Mouse (Mus musculus) left cerebral cortex, adult 2 months (tissue): ENCODE results near the gene Bglap2. TPM values are rescaled to one million over a fixed set of nuclear protein-coding genes. Genes with fewer than 3 reads are reported as not detected.
A peak's percentile ranks its signal among the peaks of the same experiment; 100 is the strongest.
"Not testable (repeated sequence)": the region's sequence is repeated elsewhere in the genome, so short reads cannot be mapped to it uniquely, and the experiment has no call there.

Source experiments
- DNase-seq, 2 experiments: peaks; one replicate each; pipeline ENCODE4 v3.0.0; 2021 to 2022; ENCODE audit warnings: low spot score in 2 of 2, mixed read lengths in 1 of 2; ENCODE audit errors: extremely low spot score in 1 of 2
- H3K27ac ChIP-seq: fragments of 200-600 bp; 2 replicates; pipeline ENCODE4 v1.8.1; 2022
- H3K4me3 ChIP-seq: fragments of 200-600 bp; 2 replicates; pipeline ENCODE4 v1.8.1; 2022
- CTCF ChIP-seq: fragments of 200-600 bp; IDR thresholded peaks from 2 replicates; pipeline ENCODE4 v1.8.1; 2022; ENCODE audit warnings: antibody characterized with exemption, mild to moderate bottlenecking, moderate library complexity
- intact Hi-C: fragments of 180-260 bp; cut with DNase I; formaldehyde crosslinking; loops from one replicate; pipeline ENCODE4 v1.15.1; 2025
- total RNA-seq, 2 experiments: library from RNA; stranded (reverse); gene quantifications; 2 replicates each; pipeline ENCODE4 v1.2.3; 2021

Bglap2 gene
- total RNA-seq, 2 experiments from 2014 or later: 1.1 TPM; not detected in 1

GRCm38 (mm10) chr3:88375750-88376626 is 2.5 kb downstream of the Bglap2 start:
- H3K4me3 ChIP-seq, H3K27ac ChIP-seq, DNase-seq, intact Hi-C loops: not testable (repeated sequence)

- DNase-seq, H3K4me3 ChIP-seq, intact Hi-C loops, H3K27ac ChIP-seq: not testable (repeated sequence)
Observed at GRCm38 (mm10) chr3:88372643-88373042, 5.9 kb downstream of the Bglap2 start, which contains the start of gene Bglap3. Bglap3 (minus strand) TSS chr3:88372743.

DNA sequence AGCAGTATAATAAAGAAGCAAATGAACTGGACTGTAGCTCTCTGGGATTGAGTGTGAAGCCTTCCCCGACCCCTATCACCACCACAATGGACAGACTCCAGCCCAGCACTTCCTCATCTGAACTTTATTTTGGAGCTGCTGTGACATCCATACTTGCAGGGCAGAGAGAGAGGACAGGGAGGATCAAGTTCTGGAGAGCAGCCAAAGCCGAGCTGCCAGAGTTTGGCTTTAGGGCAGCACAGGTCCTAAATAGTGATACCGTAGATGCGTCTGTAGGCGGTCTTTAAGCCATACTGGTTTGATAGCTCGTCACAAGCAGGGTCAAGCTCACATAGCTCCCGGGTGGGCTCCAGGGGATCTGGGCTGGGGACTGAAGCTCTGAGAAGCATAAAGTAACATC is 10.0 kb downstream of the Bglap2 start:
- intact Hi-C loops, DNase-seq, H3K27ac ChIP-seq, H3K4me3 ChIP-seq: not testable (repeated sequence)

GRCm38 (mm10) chr3:88367517-88367916 is 11.0 kb downstream of the Bglap2 start:
- H3K4me3 ChIP-seq, intact Hi-C loops, DNase-seq, H3K27ac ChIP-seq: not testable (repeated sequence)

DNA sequence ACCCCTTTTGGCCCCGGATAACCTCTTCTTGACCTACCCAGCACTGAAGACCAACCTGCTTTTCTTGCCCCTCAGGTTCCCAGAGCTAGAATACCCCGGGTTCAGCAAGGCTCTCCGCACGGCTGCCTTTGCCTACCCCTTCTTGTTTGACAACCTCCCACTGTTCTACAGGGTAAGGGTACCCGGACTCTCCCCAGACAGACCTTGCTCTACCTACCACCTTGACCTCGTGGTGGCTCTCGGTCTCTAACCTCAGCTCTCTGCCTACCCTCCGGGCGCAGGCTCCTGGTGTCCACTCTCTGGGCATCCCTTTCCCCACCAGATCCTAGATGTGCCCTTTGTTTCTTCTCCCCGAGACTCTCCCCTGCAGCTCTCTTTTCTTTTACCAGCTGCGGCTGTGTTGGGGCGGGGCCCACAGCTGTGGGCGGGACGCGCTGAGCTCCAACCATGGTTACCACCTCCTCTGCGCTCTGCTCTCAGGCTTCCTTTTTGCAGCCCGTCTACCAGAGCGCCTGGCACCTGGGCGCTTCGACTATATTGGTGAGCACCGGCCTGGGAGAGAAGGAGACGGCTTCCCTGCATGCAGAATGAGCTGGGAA is 11.6 kb downstream of the Bglap2 start:
- peak overlapping the region; percentile 34 for H3K4me3 ChIP-seq
- intact Hi-C loops, H3K27ac ChIP-seq: not testable (repeated sequence)
- peak; percentile 60 to 70 for DNase-seq

DNA sequence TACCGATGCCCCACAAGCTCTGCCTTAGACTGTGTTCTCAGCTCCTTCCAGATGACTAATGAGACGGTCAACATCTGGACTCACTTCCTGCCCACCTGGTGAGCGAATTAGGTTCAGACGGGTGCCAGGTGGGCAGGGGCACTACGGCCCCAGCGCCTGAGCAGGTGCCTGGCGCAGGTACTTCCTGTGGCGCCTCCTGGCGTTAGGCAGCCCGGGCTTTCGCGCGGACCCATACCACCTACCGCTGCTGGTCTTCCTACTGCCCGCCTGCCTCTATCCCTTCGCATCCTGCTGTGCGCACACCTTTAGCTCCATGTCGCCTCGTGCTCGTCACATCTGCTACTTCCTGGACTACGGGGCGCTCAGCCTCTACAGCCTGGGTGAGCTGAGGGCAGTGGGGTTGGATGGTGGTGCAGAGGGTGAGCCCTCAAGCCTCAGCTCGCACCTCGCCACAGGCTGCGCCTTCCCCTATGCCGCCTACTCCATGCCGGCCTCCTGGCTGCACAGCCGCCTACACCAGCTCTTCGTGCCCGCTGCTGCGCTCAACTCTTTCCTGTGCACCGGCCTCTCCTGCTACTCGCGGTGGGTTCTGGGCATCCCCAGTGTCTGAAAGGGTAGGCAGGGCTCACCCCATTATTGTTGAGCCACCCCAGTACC is 12.7 kb downstream of the Bglap2 start:
- TF ChIP-seq CTCF: no peak; the same call in 1 of the 2 replicates
- DNase-seq: peak in 1 of 2 experiments; percentile 46
- Histone ChIP-seq H3K4me3 (no peak overlapping the region), H3K27ac (no peak overlapping the region)
- intact Hi-C loops: no loop called here

GRCm38 (mm10) chr3:88364337-88364736 is 14.2 kb downstream of the Bglap2 start, which contains the start of gene Paqr6:
Paqr6 (plus strand) TSS chr3:88364584.
- H3K4me3 ChIP-seq: no peak within 1 kb of the TSS
- peak within 1 kb of the TSS; percentile 68 for H3K27ac ChIP-seq
- intact Hi-C loops: no loop called here
- peak; percentile 43 to 54 for DNase-seq
- no peak for TF ChIP-seq CTCF

GRCm38 (mm10) chr3:88363700-88364099 is 14.8 kb downstream of the Bglap2 start:
- peak in 1 of 2 experiments; percentile 54 for DNase-seq
- Histone ChIP-seq H3K27ac (peak overlapping the region; percentile 68), H3K4me3 (no peak overlapping the region)
- TF ChIP-seq CTCF: no peak
- intact Hi-C loops: no loop called here

DNA sequence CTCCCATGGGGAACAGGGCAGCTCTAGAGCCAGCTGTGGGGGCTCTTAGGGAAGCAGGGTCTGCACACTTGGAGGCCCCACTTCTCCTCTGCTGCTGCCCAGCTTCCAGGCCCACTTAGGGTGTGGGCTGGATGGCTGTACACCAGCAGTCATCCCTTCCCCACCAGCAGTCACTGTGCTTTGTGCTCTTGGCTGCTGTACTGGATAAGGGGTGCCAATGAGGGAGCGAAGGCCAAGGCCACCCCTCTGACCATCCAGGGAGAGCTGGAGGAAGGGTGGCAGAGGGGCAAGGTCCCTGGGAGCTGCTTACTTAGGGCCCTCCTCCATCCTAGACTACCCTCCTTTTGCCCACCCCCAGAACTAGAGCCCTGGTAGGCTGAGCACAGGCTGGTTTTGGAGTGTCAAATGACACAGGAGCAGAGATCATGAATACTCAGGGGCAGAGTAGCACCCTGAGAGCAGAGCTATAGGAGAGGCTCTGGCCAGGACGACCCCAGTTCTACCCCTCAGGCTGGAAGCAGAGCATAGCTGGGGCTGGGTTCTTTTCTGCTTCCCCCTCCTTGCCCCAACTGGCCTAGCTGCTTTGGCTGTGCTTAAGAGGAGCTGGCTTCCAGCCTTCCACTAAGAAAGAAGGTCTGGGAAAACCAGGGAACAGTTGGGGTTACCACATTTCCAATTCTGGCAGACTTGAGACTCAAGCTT is 16.7 kb downstream of the Bglap2 start:
- intact Hi-C loops: no loop called here
- Histone ChIP-seq H3K4me3 (no peak overlapping the region), H3K27ac (peak overlapping the region; percentile 71; the same call in 1 of the 2 replicates)
- DNase-seq: no peak
- no peak for TF ChIP-seq CTCF

- H3K27ac ChIP-seq: peak overlapping the region; percentile 71; the same call in 1 of the 2 replicates
- intact Hi-C loops: no loop called here
Observed at GRCm38 (mm10) chr3:88361096-88361495, 17.4 kb downstream of the Bglap2 start.

DNA sequence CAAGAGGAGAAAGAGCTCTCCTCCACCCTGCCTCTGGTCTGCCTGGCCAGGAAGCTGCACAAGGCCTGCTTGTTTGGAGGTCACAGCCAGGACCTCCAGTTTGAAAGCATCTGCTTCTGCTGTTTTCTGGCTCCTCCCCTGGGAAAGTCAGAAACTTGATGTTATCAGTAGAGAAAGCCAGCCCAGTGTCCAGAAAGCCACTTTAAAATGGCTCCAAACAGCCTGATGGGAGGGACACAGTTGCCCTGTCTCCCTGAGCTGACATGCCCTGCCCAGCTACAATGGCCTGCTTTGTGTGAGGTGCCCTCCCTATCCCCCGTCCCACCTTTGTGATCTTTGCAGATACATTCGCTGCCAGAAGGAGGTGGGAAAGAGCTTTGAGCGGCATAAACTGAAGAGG is 18.5 kb downstream of the Bglap2 start:
- H3K27ac ChIP-seq: peak overlapping the region; percentile 3
- no peak for TF ChIP-seq CTCF
- intact Hi-C loops: no loop called here
- H3K4me3 ChIP-seq: no peak overlapping the region
- no peak for DNase-seq

More at GRCm38 (mm10) chr3:88361096-88361495, 17.4 kb downstream of the Bglap2 start:
- DNase-seq: no peak
- H3K4me3 ChIP-seq: no peak overlapping the region
- TF ChIP-seq CTCF: no peak
